Mouse (Mus musculus): Measurements from ENCODE around the gene Col4a6.

Col4a6 gene

DNA sequence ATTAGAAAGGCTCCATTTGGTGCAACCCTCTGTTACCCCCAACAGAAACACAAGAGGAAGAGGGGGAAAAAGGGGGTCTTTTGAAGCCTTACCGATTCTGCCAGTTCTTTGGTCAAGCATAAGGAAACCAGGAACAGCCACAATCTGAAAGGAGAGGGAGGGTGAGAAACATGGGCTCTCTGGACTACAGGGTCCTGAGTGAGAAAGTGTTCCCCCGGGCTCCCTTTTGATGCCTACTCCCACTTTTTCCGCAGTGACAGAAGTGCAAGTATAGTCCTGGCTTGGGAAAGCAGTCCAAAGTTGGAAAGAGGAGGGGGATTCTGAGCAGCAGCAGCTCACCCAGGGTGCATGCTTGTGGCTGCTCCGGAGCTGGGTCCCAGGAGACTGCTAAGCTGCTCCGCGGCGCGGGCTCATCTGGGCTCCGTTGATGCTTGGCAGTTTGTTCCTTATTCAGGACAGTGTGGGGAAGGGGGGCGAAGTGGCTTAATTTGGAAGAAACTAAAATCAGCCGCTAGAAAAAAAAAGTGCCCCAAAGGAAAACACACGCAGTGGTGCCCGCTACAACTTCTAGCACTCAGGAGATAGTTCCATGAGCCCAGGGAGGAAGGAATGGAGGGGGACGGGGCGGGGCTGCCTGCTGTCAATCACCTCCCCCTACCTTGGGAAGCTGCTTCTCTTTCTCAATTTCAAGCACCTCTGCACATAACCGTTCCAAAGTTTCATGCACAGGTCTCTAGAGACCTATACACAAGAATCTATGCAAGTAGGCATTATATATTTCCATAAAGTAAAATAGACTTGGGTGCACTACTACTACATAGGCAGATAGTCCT is at the start of gene Col4a6:
TSS of gene Col4a6 (minus strand) at position 607 of the 833 bp plus-strand sequence.
- DNase-seq: no peak

DNA sequence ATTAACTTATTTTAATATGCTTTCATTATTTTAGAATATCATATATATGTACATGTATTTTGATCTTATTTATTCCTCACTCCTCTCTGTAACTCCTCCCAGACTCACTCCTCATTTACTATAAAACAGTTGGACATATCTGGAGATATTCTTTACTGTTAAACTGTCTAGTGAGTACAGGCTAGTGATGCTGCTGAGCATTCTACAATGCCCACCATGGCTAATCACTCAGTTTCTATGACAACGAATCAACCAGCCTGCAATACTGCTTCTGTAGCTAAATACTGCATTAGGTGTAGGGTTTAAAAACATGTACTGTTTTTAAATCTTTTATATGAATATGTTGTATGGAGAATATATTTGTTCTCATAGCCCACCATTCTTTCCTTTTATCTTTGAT is 29.2 kb upstream of the Col4a6 start:
- no peak for DNase-seq

DNA sequence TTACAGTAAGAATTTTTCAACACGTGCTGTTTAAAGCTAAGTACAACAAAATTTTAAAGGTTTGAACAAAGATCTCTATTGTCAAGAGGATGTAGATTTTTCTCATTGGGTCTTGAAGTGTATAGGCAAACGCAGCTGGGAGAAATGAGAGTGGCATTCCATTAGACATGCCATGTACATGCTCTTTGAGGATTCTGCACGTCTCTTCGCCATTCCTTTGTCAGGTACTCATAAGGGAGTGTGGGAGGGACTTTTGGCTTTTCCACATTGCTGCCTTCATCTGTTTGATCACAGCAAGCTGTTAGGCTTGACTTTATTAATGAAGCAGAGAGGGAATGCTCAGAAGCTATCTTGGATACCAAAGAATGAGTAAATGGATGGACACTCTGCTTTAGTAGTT is 20.7 kb upstream of the Col4a6 start:
- no peak for DNase-seq

DNA sequence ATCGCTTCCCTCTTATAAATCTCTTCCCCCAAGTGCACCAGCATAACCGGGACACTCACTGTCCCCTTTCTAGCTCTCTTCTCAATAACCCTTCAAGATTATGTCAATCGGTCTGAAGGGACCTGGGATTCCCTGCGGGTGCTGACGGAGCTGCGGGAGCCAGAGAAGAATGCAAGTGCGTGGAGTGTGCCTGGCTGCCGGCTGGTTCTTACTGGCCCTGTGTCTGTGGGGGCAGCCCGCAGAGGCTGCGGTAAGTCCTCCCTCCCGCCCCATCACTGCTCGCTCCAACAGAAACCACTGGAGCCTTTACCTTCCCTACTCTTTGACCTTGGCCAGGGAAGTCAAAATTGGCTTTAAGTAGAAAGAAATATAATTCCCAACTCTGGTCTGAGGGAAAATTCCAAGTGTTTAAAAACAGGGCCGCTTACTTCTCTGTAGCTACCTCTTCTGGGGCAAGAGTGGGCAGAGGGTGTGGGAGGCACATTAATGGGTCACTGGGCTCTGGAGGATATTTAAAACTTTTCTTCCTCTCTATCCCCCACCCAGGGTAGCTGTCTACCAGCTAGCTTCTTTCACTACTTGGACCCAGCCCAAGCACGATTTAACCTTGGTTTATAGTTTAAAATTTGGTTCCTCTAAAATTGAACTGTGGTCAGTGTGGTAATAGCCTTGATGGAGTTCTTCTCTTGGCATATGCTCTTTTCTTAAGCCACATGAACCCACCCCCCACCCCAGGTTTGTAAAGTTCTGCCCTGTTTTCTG is 1.9 kb upstream of the Col4a6 start:
- DNase-seq: no peak

DNA sequence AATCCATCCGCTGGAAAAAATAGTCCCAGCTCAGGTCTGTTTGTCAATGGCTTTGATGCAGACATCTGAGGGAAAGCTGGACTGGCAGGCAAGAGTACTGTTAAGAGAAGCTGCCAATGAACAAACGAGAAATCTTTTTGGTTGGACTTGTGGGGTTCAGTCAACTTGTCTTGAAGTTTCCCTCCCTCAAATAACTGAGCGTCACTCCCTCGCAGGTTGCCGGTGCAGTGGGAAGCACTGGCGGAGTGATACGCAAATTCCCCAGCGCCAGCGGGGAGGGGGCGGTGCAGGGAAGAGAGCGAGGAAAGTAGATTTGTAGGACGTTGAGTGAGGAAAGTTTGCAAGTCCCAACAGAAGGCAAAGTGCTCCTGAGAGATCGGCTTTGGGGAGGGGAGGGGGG is 1.2 kb upstream of the Col4a6 start, which contains the start of gene Col4a5:
TSS of gene Col4a5 (plus strand) at position 276 of the 400 bp plus-strand sequence.
- DNase-seq: peak; percentile 28

DNA sequence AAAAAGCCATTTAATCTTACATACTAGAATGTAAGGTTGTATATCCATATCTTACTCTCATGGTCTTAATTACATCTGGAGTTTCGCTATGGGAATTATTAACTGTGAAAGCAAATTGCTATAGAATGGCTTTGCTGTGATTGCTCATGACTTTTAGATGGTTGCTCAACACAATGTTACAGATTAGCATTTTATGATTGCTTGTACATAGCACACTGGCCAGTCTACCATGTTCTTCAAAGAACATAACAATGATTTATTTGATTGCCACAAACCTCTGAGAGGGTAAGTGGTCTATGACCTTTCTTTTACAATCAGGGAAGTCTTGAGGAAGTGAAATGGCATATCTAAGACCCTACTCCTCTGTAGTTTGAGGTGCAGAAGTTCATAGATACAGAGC is 25.9 kb downstream of the Col4a6 start:
- DNase-seq: no peak

DNA sequence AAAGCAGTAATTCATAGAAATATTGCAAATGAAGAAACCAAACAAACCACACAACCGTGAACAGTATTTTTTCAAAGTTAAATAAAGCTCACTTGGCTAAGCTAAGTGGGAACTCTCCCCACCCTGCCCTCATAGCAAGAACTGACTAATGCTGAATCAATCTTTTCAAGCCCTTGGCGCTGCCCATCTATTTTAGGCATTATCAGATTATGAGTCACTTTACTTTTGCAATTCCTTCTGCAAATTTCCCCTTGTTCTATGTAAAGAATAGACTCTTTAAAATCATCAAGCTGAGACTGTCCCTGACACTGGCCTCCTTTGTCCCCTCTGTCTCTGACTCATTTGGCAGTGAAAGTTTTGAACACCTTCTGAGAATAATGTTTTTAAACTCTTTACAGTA is 34.5 kb downstream of the Col4a6 start:
- DNase-seq: no peak

DNA sequence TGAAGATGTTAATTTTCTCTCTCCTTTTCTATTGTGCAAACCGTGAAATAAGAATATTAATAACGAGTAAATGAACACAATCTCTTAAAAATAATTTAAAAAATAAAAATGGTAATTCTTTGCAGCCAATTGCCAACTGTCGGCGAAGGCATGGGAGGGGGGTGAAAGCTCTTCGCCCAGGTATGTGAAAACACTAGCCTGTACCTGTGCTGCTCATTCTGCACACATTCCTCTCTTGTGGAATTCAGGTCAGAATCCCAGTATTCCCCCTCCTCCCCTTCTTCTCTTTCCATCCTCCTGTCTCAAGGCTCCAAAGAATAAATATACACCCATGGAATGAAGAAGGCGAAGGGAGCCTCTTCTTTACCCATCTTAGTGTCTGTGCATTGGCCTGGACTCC is 37.1 kb downstream of the Col4a6 start:
- no peak for DNase-seq

DNA sequence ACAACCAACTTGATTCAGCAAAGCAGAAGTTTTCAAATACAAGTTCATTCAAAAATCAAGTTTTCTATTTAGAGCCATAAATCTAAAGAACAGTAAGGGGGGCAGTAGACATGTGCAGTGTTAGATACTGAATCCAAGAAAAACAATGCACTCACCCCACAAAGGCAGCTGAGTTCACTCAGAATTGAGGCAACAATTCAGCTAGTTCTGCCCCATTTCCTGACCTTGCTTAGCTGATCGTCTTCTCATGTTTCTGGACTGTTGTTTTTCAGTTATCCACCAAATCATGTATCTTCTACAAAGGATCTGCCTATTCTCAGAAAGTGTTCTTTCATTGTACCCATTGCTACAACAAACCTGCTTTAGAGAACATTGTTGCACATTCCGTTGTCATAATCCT is 58.6 kb downstream of the Col4a6 start:
- DNase-seq: no peak

DNA sequence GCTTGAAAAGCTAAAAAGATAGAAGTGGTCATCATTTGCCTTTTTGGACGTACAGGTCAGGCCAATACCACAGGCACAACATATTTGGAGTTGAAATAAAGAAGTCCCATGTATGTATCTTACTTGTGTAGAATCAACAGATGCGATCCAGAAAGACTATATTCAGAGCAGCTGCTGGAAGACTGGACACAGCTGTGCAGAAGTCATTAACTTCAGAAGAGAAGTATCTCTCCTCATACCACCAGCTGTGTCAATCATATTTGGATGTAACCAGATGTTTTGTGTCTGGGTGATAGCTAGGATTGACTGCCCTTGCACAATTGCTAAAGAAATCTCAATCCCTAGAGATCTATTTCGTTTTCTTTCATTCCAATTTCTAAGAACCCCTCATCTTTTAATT is 77.6 kb downstream of the Col4a6 start:
- DNase-seq: no peak

DNA sequence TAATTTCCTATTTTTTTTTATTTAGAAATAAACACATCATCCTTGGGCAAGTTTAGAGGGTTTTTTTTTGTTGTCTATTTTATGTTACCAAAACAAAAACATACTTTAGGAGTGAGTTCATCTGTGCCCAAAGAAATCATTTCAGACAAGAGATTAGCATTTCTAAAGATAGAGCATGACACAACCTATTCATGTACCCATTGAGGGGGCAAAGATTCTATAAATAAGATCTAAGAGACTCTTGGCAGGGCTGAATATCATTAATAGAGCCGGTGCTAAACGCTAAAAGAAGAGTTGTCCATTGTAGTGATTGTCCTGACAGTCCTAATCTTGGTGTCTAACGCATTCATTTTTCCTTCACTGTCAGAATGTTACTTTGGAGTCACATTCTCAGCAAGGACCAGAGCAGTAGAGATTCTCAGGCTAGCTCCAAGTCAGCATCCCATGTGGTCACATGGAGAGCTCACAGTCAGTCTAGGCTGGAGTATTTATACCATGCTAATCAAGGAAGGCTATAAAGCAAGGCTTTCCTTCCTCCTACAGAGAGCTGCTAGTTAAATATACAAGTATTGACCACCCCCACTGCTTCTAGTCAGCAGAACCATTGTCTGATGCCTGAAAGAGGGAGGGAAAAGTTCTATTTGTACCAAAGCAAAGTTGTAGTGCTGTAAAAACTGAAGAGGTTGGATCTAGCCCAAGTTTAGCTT is 88.3 kb downstream of the Col4a6 start:
- DNase-seq: no peak

DNA sequence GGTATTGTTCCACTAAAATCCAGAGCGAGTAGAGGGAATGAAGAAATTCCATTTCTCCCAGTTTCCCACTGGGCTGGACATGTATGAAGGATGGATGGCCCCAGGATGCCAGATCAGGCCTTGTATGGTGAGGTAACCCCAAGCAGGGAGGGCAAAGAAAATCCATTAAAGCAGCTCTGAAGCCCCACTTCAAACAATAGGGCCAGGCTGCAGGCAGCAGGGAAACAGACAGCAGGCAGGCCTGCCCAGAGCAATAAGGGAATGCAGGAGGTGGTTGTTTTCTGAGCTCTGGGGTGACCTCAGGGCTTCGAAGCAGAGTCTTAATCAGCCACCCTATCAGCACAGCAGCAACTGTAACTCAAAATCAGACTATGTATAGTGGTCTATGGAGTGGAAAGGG is 89.2 kb downstream of the Col4a6 start:
- DNase-seq: no peak

DNA sequence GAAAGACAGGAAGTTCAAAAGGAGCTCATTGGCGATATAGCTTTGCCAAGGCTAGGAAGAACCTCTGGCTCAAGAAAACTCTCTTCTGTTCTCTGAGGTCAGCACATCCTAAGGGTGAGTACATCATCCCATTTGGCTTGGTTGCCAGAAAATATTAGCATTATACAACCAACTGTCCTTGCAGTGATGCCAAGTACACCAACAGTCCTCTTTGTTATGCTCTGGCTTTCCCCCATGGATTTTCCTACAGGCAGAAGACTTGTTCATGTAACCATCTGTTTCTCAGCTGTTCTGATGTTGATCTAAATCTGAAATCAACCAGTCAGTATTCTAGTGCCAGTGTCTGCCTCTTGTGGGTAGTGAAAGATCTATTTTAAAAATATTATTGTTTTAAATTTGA is 103.6 kb downstream of the Col4a6 start:
- DNase-seq: no peak

DNA sequence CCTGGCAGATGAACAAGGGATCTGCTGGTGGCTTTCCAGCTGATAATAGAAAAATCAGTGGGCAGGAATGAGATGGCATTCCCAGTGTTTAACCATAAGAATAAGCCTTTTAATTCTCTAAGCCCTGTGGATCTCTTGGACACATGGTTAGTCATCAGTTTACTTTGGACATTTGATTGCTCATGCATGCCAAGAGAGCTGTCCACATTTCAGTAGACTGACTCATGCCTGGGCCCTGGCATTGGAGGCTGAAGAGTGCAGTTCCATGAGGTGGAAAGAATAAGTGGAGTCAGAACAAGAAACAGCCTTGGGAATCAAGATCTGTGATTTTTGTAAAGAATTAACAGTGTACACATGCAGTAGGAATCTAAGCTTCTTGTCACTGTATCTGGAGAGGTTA is 110.5 kb downstream of the Col4a6 start:
- DNase-seq: no peak

DNA sequence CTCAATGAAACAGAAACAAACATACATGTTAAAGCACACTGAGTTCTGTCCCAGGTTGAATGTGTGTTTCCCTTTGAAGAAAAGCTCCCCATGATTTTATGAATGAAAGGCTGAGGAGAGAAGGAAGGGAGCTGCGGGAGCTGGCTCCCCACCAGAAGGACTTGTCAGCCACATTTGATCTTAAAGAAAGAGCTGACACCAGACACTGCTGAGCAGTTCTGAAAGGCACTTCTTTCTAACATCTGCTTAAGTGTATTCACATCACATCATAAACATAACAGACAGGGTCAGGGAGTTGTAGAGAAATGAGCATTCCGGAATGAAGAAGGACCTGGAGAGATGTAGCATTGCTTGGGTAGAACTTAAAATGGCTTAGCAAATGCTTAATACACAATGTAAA is 132.5 kb downstream of the Col4a6 start:
- no peak for DNase-seq

DNA sequence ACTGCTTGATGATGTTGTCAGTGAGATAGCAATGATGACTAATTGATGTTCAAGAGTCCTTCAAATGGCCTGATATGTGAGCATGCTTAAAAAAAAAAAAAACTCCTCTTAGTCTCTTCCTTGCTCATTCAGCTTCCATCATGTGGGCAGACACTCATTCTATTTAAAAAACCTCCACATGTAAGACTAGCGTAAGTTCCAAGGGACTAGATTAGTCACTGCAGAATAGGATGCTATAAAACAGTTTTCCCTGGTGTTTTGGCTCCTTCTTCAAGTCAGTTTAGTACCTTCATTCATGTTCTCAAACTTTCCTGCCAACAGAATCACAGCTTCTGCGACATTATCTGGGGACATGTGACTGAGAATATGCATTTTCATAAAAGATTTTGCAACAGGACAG is 145.8 kb downstream of the Col4a6 start:
- no peak for DNase-seq

DNA sequence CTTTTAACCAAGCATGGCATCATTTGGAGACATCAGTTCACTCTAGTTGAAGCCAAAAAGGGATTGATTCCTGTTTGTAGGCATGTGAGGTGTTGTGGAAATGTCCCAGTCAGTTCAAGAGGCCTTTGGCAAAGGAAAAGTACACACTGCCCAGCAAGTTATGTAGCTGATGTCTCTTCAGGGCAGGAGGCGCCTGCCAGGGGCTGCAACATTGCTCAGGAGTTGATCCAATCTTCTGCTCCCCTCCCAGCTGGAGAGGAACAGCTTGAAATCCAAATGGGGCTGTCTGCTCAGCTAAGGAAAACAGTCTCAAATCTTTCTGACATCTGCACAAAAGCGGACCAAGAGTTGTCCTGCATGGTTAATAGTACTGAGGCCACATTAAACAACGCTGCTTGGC is 149.7 kb downstream of the Col4a6 start:
- DNase-seq: no peak

DNA sequence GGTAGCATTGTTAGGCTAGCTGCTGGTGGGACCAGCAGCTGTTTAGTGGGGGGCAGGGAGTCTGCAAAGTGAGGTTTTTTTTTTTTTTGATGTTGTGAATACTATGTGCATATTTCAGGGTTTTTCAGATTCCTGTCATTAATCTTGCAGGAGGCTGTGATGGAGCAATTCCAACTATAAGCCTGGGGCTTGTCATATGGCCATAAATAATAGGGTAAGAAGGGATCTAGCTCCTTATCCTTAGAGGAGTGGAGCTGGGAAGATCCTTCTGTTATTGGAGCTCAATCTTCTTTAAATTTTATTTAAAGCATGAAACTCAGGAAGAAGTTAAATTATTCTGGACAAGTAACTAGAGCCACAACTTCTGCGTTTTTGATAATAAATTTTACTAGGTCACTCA is 157.7 kb downstream of the Col4a6 start:
- DNase-seq: no peak

DNA sequence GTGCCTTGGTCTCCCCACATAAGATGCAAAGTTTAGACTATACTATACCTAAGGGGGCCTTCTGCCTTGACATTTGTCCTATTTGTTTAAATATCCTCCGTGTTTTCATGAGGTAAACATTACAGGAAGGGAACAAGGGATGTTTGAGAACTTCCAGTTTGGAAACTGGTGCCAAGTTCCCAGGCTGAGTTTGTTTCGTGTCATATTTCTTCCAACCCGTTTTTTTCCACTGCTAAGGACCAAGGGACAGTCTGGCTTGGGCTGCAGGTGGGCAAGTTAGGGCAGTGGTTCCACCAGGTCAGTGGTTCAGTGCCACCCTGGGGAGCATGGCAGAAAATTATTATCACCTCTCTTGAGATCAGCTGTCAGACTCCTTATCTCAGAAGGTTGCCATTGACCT is 158.1 kb downstream of the Col4a6 start:
- DNase-seq: no peak

DNA sequence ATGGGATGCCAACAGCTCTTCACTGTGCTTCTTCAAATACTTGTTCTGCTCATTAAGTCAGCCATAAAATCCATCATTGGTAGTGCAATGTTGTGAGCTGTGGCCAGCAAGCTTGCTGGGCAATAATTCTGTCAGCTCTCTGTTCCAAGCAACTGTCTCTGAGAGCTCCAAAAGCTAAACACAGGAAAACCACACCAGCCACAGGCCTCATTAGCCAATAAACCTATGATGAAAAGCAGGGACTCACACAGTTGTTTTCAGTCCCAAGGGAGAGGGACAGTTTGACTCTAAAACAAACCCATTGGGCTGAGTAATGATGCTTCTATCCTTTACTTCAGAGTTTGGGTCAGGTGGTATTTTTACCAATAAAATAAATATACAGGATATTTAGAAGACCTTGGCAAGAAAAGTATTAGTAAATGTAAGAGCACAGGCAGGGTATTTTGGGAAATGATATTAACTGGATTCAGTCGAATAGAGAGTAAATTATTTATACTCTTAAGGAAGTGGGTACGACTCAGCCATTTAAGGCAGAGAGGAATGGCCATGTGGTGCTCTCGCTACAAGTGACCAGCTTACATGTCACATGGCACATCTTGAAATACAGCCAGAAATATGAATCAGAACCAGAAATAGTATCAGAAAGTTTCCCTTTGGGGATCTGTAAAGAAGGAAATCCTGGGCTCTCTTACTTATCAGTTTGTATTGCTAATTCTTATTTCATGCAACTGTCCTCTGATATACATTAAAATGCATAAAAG is 181.0 kb downstream of the Col4a6 start:
- no peak for DNase-seq

DNA sequence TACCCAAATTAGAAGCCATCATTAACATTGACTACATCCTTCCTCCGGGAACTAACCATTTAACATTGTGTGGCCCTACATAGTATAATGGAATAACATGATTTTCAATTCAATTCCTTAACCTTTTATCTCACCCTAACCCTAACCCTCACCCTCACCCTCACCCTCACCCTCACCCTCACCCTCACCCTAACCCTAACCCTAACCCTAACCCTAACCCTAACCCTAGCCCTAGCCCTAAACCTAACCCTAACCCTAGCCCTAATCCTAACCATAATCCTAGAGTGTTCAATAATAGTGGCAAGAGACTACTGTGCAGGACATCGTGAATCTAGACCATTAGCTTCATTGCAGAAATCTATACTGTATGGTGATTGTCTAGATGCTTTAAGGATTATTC is 197.5 kb downstream of the Col4a6 start:
- DNase-seq: no peak

DNA sequence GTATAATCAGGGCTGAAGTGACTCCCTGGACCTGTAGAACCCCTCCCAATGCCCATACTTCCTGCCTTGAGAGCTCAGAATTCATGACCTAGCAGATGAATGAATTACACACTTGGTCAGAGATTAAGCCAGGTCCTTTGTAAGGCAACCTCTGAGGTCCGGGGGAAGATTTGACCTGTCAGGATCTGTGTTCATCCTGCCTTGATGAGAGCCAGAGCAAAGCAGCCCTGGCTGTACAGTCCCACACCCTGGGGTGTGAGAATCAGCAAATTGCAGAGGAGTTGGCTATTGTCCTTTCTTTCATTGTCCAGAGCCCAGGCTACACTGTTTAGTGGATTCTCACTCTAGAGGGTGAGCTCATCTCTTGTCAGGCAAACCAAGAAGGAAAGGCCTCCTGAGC is 207.9 kb downstream of the Col4a6 start:
- DNase-seq: no peak

DNA sequence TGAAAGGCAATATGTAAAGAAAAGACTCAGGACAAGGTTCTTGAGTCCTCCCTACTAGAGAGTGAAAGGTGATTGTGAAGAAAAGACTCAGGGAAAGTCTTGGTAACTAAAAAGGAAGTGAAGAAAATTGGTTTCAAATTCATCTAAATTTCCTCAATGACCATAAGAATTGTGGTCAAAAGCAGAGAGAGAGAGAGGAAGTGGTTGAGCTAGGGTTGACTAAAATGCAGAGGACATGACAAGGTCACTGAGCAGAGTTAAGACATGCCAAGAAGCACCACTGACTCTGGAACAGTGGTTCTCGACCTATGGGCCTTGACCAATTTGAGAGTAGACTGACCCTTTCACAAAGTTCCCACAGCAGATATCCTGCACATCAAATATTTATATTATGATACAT is 224.2 kb downstream of the Col4a6 start:
- no peak for DNase-seq
